Mouse (Mus musculus) heart, embryonic 11.5 days (tissue): ENCODE results near the gene Aldoart2. TPM values are rescaled to one million over a fixed set of nuclear protein-coding genes. Genes with fewer than 3 reads are reported as not detected.
A peak's percentile ranks its signal among the peaks of the same experiment; 100 is the strongest.
"Not testable (repeated sequence)": the region's sequence is repeated elsewhere in the genome, so short reads cannot be mapped to it uniquely, and the experiment has no call there.

Source experiments
- ATAC-seq: fragments of 200-750 bp; cut with Nextera tagmentation; replicated peaks from 2 replicates; pipeline ENCODE4 v1.8.0; 2017; ENCODE audit warnings: moderate library complexity; ENCODE audit not compliant: insufficient number of reproducible peaks, low FRiP score, low TSS enrichment
- H3K27ac ChIP-seq: fragments of 300-500 bp; sonication (generic); 2 replicates; pipeline ENCODE4 v1.5.1; 2014; ENCODE audit warnings: mild to moderate bottlenecking, low read depth, low read length
- H3K27me3 ChIP-seq: fragments of 300-500 bp; sonication (generic); 2 replicates; pipeline ENCODE4 v1.6.1; 2014; ENCODE audit warnings: mild to moderate bottlenecking, low read length, mixed read lengths; ENCODE audit not compliant: control insufficient read depth, insufficient read depth
- H3K36me3 ChIP-seq: fragments of 300-500 bp; sonication (generic); 2 replicates; pipeline ENCODE4 v1.6.1; 2014; ENCODE audit warnings: mild to moderate bottlenecking, low read length, moderate library complexity, mixed read lengths; ENCODE audit not compliant: control insufficient read depth, insufficient read depth
- H3K4me1 ChIP-seq: fragments of 300-500 bp; sonication (generic); 2 replicates; pipeline ENCODE4 v1.6.1; 2014; ENCODE audit warnings: low read length; ENCODE audit not compliant: control insufficient read depth, insufficient read depth
- H3K4me2 ChIP-seq: fragments of 300-500 bp; sonication (generic); 2 replicates; pipeline ENCODE4 v1.6.1; 2014; ENCODE audit warnings: mild to moderate bottlenecking, moderate library complexity
- H3K4me3 ChIP-seq: fragments of 300-500 bp; sonication (generic); 2 replicates; pipeline ENCODE4 v1.5.1; 2014; ENCODE audit warnings: low read depth, low read length
- H3K9ac ChIP-seq: fragments of 300-500 bp; sonication (generic); 2 replicates; pipeline ENCODE4 v1.6.1; 2014; ENCODE audit warnings: mild to moderate bottlenecking, low read depth, low read length, moderate library complexity
- H3K9me3 ChIP-seq: fragments of 300-500 bp; sonication (generic); replicated peaks from 2 replicates; pipeline ENCODE4 v1.6.1; 2016; ENCODE audit warnings: low read length; ENCODE audit not compliant: control insufficient read depth
- WGBS: fragments of 180-500 bp; shearing (Covaris S2); extraction: QIAGEN DNeasy Blood & Tissue Kit; methylation state at CpG from one replicate; pipeline ENCODE4 v1.1.7; 2014; ENCODE audit not compliant: insufficient replicate concordance; 5-methylcytosine and 5-hydroxymethylcytosine counted together
- polyA plus RNA-seq: library from polyadenylated mRNA; unstranded; fragments of >200 nt; fragmentation: Nextera tagmentation; extraction: Ambion mirVana; gene quantifications from 2 replicates; pipeline ENCODE4 v1.2.1, GENCODE M21; 2014

Aldoart2 gene
- 0.19 and 0.28 TPM in 2 replicates for polyA plus RNA-seq

GRCm38 (mm10) chr12:55565206-55565605, at the start of gene Aldoart2:
TSS of gene Aldoart2 (plus strand) at chr12:55565239.
- no peak for ATAC-seq
- H3K9ac ChIP-seq = no peak within 1 kb of the TSS
- H3K27me3 ChIP-seq = no peaks in the 10 kb centered on the region
- H3K4me1 ChIP-seq = no peaks in the 10 kb centered on the region; the same call in 1 of the 2 replicates
- no peaks in the 10 kb centered on the region for H3K36me3 ChIP-seq
- H3K9me3 ChIP-seq = no peaks in the 10 kb centered on the region
- no peak within 1 kb of the TSS for H3K4me2 ChIP-seq
- H3K27ac ChIP-seq = no peak within 1 kb of the TSS
- no peak within 1 kb of the TSS for H3K4me3 ChIP-seq
- 87% methylated on average over 19 of the region's 19 CpGs for WGBS

- Histone ChIP-seq H3K4me2 (no peak overlapping the region), H3K4me1 (no peaks in the 10 kb centered on the region), H3K9ac (no peak overlapping the region), H3K4me3 (no peak overlapping the region), H3K27ac (no peak overlapping the region), H3K27me3 (no peaks in the 10 kb centered on the region), H3K36me3 (no peaks in the 10 kb centered on the region), H3K9me3 (no peaks in the 10 kb centered on the region)
- WGBS = 48% methylated on average over 15 of the region's 15 CpGs
- no peak for ATAC-seq
These were observed 46.8 kb upstream of the Aldoart2 start for GRCm38 (mm10) chr12:55518061-55518738.

GRCm38 (mm10) chr12:55526983-55527752, 37.9 kb upstream of the Aldoart2 start:
- Histone ChIP-seq H3K36me3 (no peaks in the 10 kb centered on the region), H3K4me2 (no peak overlapping the region), H3K4me1 (no peaks in the 10 kb centered on the region), H3K27ac (no peak overlapping the region), H3K9ac (no peak overlapping the region), H3K4me3 (no peak overlapping the region), H3K27me3 (no peaks in the 10 kb centered on the region), H3K9me3 (no peaks in the 10 kb centered on the region)
- WGBS = 65% methylated on average over 15 of the region's 15 CpGs
- ATAC-seq = no peak

- 8% methylated on average over 14 of the region's 14 CpGs for WGBS
These were observed 28.4 kb upstream of the Aldoart2 start for GRCm38 (mm10) chr12:55536537-55537135.

GRCm38 (mm10) chr12:55537742-55538141, 27.3 kb upstream of the Aldoart2 start:
- no peak overlapping the region for H3K4me3 ChIP-seq
- H3K9me3 ChIP-seq = no peaks in the 10 kb centered on the region
- 67% methylated on average over 7 of the region's 7 CpGs for WGBS

More at GRCm38 (mm10) chr12:55536537-55537135, 28.4 kb upstream of the Aldoart2 start:
- Histone ChIP-seq H3K4me1 (no peaks in the 10 kb centered on the region), H3K36me3 (no peaks in the 10 kb centered on the region), H3K27me3 (peaks cover 6% of the 10 kb centered on the region; the same call in 1 of the 2 replicates), H3K9ac (no peak overlapping the region), H3K27ac (no peak overlapping the region), H3K4me3 (no peak overlapping the region), H3K4me2 (no peak overlapping the region), H3K9me3 (no peaks in the 10 kb centered on the region)
- ATAC-seq = no peak

GRCm38 (mm10) chr12:55538328-55538971, 26.6 kb upstream of the Aldoart2 start:
- Histone ChIP-seq H3K4me1 (no peaks in the 10 kb centered on the region), H3K36me3 (no peaks in the 10 kb centered on the region), H3K9me3 (no peaks in the 10 kb centered on the region), H3K27me3 (peaks cover 6% of the 10 kb centered on the region; the same call in 1 of the 2 replicates), H3K27ac (no peak overlapping the region), H3K4me3 (no peak overlapping the region), H3K4me2 (no peak overlapping the region), H3K9ac (no peak overlapping the region)
- 84% methylated on average over 1 of the region's 1 CpGs for WGBS
- peak; percentile 57; the same call in 1 of the 2 replicates for ATAC-seq

More at GRCm38 (mm10) chr12:55537742-55538141, 27.3 kb upstream of the Aldoart2 start:
- no peak for ATAC-seq
- H3K36me3 ChIP-seq = no peaks in the 10 kb centered on the region
- H3K9ac ChIP-seq = no peak overlapping the region
- H3K4me2 ChIP-seq = no peak overlapping the region
- H3K4me1 ChIP-seq = no peaks in the 10 kb centered on the region
- H3K27me3 ChIP-seq = peaks cover 6% of the 10 kb centered on the region; the same call in 1 of the 2 replicates
- H3K27ac ChIP-seq = no peak overlapping the region

- Histone ChIP-seq H3K36me3 (no peaks in the 10 kb centered on the region), H3K27ac (no peak overlapping the region), H3K9me3 (no peaks in the 10 kb centered on the region), H3K4me3 (no peak overlapping the region), H3K9ac (no peak overlapping the region), H3K27me3 (peaks cover 6% of the 10 kb centered on the region; the same call in 1 of the 2 replicates), H3K4me2 (no peak overlapping the region), H3K4me1 (no peaks in the 10 kb centered on the region)
- WGBS = 56% methylated on average over 8 of the region's 8 CpGs
- ATAC-seq = no peak
These were observed 25.9 kb upstream of the Aldoart2 start for GRCm38 (mm10) chr12:55539157-55539556.

- H3K4me3 ChIP-seq, H3K27me3 ChIP-seq, H3K27ac ChIP-seq, ATAC-seq, H3K4me2 ChIP-seq, H3K36me3 ChIP-seq, H3K4me1 ChIP-seq, H3K9ac ChIP-seq, H3K9me3 ChIP-seq: not testable (repeated sequence)
- 75% methylated on average over 6 of the region's 6 CpGs for WGBS
These were observed 10.1 kb upstream of the Aldoart2 start for GRCm38 (mm10) chr12:55554901-55555300.
